Comparison of ENCODE assay signal across 7 mouse cellular contexts in the genomic region with DNA sequence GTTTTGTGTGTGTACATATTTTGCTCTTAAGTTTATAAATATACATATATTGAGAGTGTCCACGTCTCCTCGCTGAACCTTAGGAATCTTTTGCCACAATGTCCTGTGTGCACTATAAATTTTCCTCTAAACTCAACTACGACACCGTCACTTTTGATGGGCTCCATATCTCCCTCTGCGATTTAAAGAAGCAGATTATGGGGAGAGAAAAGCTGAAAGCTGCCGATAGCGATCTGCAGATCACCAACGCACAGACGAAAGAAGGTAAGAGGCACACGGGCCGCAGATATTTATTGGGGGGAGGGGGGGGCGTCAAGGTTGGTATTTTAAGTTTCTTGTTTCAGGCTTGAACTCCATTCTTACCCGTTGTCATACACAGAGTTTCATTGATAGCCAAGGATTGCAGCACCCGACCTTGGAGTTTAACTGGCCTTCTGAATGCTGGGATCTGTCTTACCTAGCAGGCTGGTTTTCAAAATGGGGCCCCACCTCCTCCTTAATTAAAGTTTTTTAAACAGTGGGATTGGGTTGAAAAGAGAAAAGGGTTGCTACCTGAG. TPM values are rescaled to one million over a fixed set of nuclear protein-coding genes. Genes with fewer than 3 reads are reported as not detected.
DNase-seq lines count a peak whose midpoint lies in the region; ATAC-seq and TF ChIP-seq lines count a peak whose summit lies in the region.

No protein-coding gene starts in this region.

- no peak for ATAC-seq in lung, embryonic 16.5 days (ENCODE audit: low read depth)
- ATAC-seq in hindbrain, postnatal 0 days: no peak

- no peak for TF ChIP-seq CTCF in hindbrain, postnatal 0 days (IDR thresholded peaks at IDR 0.05; ENCODE audit: low read depth)

- H3K4me2 ChIP-seq in lung, embryonic 16.5 days (ENCODE audit: low read depth, low read length): peak overlapping the region; percentile 89
- H3K4me2 ChIP-seq in hindbrain, postnatal 0 days (ENCODE audit: low read depth, low read length): peak overlapping the region; percentile 89

- H3K27ac ChIP-seq in lung, embryonic 16.5 days (ENCODE audit: low read length): no peak overlapping the region
- peak overlapping the region; percentile 97 for H3K27ac ChIP-seq in hindbrain, postnatal 0 days

- H3K36me3 ChIP-seq in lung, embryonic 16.5 days (ENCODE audit: control insufficient read depth, insufficient read depth, low read length): no peaks in the 10 kb centered on the region
- H3K36me3 ChIP-seq in hindbrain, postnatal 0 days (ENCODE audit: insufficient read depth, low read length): no peaks in the 10 kb centered on the region

- no peaks in the 10 kb centered on the region for H3K9me3 ChIP-seq in lung, embryonic 16.5 days (ENCODE audit: control insufficient read depth, low read length)
- H3K9me3 ChIP-seq in hindbrain, postnatal 0 days (ENCODE audit: low read length): no peaks in the 10 kb centered on the region

- 0% methylated on average over 14 of the region's 14 CpGs for WGBS in lung, embryonic 16.5 days
- WGBS in hindbrain, postnatal 0 days: under 1% methylated on average over 14 of the region's 14 CpGs

- H3K4me3 ChIP-seq in lung, embryonic 16.5 days (ENCODE audit: low read length): peak overlapping the region; percentile 99
- peak overlapping the region; percentile 100 for H3K4me3 ChIP-seq in hindbrain, postnatal 0 days (ENCODE audit: low read length)

- DNase-seq in lung, postnatal 36 days: no peak
- peak; percentile 25 for DNase-seq in c-Kit-negative CD71-positive TER-119-positive erythroid progenitor cells, embryonic 14.5 days (ENCODE audit: low read depth, low spot score)
- DNase-seq in hindbrain, postnatal 0 days (ENCODE audit: low spot score): peak; percentile 2
- peak; percentile 28 for DNase-seq in neural tube, embryonic 10.5 days (ENCODE audit: extremely low spot score, low spot score)
- no peak for DNase-seq in urinary bladder, postnatal 14 days (ENCODE audit: low spot score)
- no peak for DNase-seq in urinary bladder, adult 2 months (ENCODE audit: low spot score)

- H3K4me1 ChIP-seq in lung, embryonic 16.5 days (replicated peaks; ENCODE audit: control insufficient read depth, insufficient read depth, low read length): peaks cover 15% of the 10 kb centered on the region
- peaks cover 16% of the 10 kb centered on the region; the same call in 1 of the 2 replicates for H3K4me1 ChIP-seq in hindbrain, postnatal 0 days (ENCODE audit: insufficient read depth, low read length)

- H3K27me3 ChIP-seq in lung, embryonic 16.5 days (ENCODE audit: control insufficient read depth, insufficient read depth, low read depth, low read length): no peaks in the 10 kb centered on the region
- no peaks in the 10 kb centered on the region for H3K27me3 ChIP-seq in hindbrain, postnatal 0 days (ENCODE audit: insufficient read depth, low read length)

- peak overlapping the region; percentile 100 for H3K9ac ChIP-seq in lung, embryonic 16.5 days (ENCODE audit: low read length)
- H3K9ac ChIP-seq in hindbrain, postnatal 0 days (replicated peaks; ENCODE audit: low read length): peak overlapping the region; percentile 100

RNA-seq across cellular contexts. Expression of gene Rbbp6, which starts 5.5 kb away (rescaled TPM):
- polyA plus RNA-seq in lung, embryonic 16.5 days (2015; fragmentation: Nextera tagmentation; extraction: Ambion mirVana): 23.4 and 23.8 TPM in 2 replicates
- total RNA-seq in hindbrain, postnatal 0 days (2014; rRNA removed): 27.0 and 39.4 TPM in 2 replicates
- polyA plus RNA-seq in hindbrain, postnatal 0 days (2015; fragmentation: Nextera tagmentation; extraction: Ambion mirVana): 18.3 and 20.0 TPM in 2 replicates
- polyA plus RNA-seq in urinary bladder, adult 2 months (2012; rRNA removed): 38.7 and 42.9 TPM in 2 replicates

Comparison
In these comparisons a context has a peak if more than half of its experiments do, and no peak if none do; other contexts are left out.
1. DNase-seq: peak in c-Kit-negative CD71-positive TER-119-positive erythroid progenitor cells, embryonic 14.5 days (single experiment), hindbrain, postnatal 0 days (single experiment) and neural tube, embryonic 10.5 days (single experiment); none in lung, postnatal 36 days (single experiment), urinary bladder, postnatal 14 days (single experiment) and urinary bladder, adult 2 months (single experiment).